Mouse (Mus musculus): ENCODE measurements around the gene Dgat2.

DNA sequence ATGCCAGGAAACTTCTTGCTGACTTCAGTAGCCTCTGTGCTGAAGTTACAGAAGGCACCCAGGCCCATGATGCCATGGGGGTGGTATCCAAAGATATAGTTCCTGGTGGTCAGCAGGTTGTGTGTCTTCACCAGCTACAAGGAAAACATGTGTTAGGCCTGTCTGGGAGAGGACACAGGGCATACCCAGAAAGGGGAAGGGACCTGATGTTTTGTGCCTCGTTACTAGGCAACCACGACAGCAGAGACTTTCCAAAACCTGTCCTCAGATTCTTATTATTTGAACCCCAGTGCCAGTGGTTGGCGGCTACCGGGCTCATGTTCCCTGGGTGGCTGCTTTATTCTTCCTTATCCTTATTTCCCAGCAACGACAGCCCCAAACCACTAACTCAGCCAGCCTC lies 23.6 kb downstream of the Dgat2 start:
- TF ChIP-seq POLR2A (IDR thresholded peaks at IDR 0.05; ENCODE audit: control insufficient read depth, extremely low read depth, insufficient read depth, low read length, poor library complexity) = no peak
- no peak for TF ChIP-seq CTCF (IDR thresholded peaks at IDR 0.05; ENCODE audit: borderline replicate concordance, control insufficient read depth, extremely low read depth, insufficient read depth, low read length, poor library complexity)

Data from thymus, adult 2 months (tissue).